Mouse (Mus musculus): ENCODE results near the gene Naaladl2.
"Not testable (repeated sequence)": the region's sequence is repeated elsewhere in the genome, so short reads cannot be mapped to it uniquely, and the experiment has no call there.

Naaladl2 gene

GRCm38 (mm10) chr3:24314658-24315297 is 829.3 kb downstream of the Naaladl2 start:
- TF ChIP-seq POU5F1 (IDR thresholded peaks at IDR 0.05; ENCODE audit: borderline replicate concordance, low read length) (no peak), NANOG (IDR thresholded peaks at IDR 0.05; ENCODE audit: borderline replicate concordance, low read length) (no peak), CTCF (conservative IDR thresholded peaks at IDR 0.05; ENCODE audit: low read length) (no peak)
- H3K36me3 ChIP-seq (ENCODE audit: insufficient read depth, low read length), result no peaks in the 10 kb centered on the region
- no peak overlapping the region for H3K4me3 ChIP-seq (replicated peaks; ENCODE audit: low read length)
- H3K27me3 ChIP-seq (ENCODE audit: insufficient read depth, low read length), result no peaks in the 10 kb centered on the region
- no peaks in the 10 kb centered on the region for H3K9me3 ChIP-seq (ENCODE audit: low read length)
- H3K4me1 ChIP-seq (replicated peaks; ENCODE audit: low read depth, low read length), result no peaks in the 10 kb centered on the region

GRCm38 (mm10) chr3:24225418-24225817 is 918.6 kb downstream of the Naaladl2 start:
- no peak overlapping the region for H3K4me3 ChIP-seq (replicated peaks; ENCODE audit: low read length)
- TF ChIP-seq POU5F1 (IDR thresholded peaks at IDR 0.05; ENCODE audit: borderline replicate concordance, low read length), result no peak
- TF ChIP-seq CTCF (conservative IDR thresholded peaks at IDR 0.05; ENCODE audit: low read length), result no peak
- no peak for TF ChIP-seq NANOG (IDR thresholded peaks at IDR 0.05; ENCODE audit: borderline replicate concordance, low read length)
- no peaks in the 10 kb centered on the region for H3K4me1 ChIP-seq (replicated peaks; ENCODE audit: low read depth, low read length)
- H3K27me3 ChIP-seq (ENCODE audit: insufficient read depth, low read length), result no peaks in the 10 kb centered on the region
- no peaks in the 10 kb centered on the region for H3K36me3 ChIP-seq (ENCODE audit: insufficient read depth, low read length)
- H3K9me3 ChIP-seq (ENCODE audit: low read length), result no peaks in the 10 kb centered on the region

GRCm38 (mm10) chr3:24217476-24217875 is 926.6 kb downstream of the Naaladl2 start:
- Histone ChIP-seq H3K9me3 (ENCODE audit: low read length) (no peaks in the 10 kb centered on the region), H3K36me3 (ENCODE audit: insufficient read depth, low read length) (no peaks in the 10 kb centered on the region), H3K4me1 (replicated peaks; ENCODE audit: low read depth, low read length) (no peaks in the 10 kb centered on the region), H3K27me3 (ENCODE audit: insufficient read depth, low read length) (no peaks in the 10 kb centered on the region), H3K4me3 (replicated peaks; ENCODE audit: low read length) (no peak overlapping the region)
- TF ChIP-seq NANOG (IDR thresholded peaks at IDR 0.05; ENCODE audit: borderline replicate concordance, low read length), result no peak
- TF ChIP-seq POU5F1 (IDR thresholded peaks at IDR 0.05; ENCODE audit: borderline replicate concordance, low read length), result no peak
- TF ChIP-seq CTCF (conservative IDR thresholded peaks at IDR 0.05; ENCODE audit: low read length), result 0 out of 2 replicates have a peak, but pooled peaks have one; percentile 13

- Histone ChIP-seq H3K4me1 (replicated peaks; ENCODE audit: low read depth, low read length) (no peaks in the 10 kb centered on the region), H3K4me3 (replicated peaks; ENCODE audit: low read length) (no peak overlapping the region), H3K9me3 (ENCODE audit: low read length) (no peaks in the 10 kb centered on the region), H3K36me3 (ENCODE audit: insufficient read depth, low read length) (no peaks in the 10 kb centered on the region), H3K27me3 (ENCODE audit: insufficient read depth, low read length) (no peaks in the 10 kb centered on the region)
- TF ChIP-seq CTCF (conservative IDR thresholded peaks at IDR 0.05; ENCODE audit: low read length) (no peak), NANOG (IDR thresholded peaks at IDR 0.05; ENCODE audit: borderline replicate concordance, low read length) (no peak), POU5F1 (IDR thresholded peaks at IDR 0.05; ENCODE audit: borderline replicate concordance, low read length) (no peak)
Measured at GRCm38 (mm10) chr3:24166531-24166930, 977.5 kb downstream of the Naaladl2 start.

GRCm38 (mm10) chr3:24163992-24164391 is 980.1 kb downstream of the Naaladl2 start:
- no peak overlapping the region for H3K4me3 ChIP-seq (replicated peaks; ENCODE audit: low read length)
- TF ChIP-seq NANOG (IDR thresholded peaks at IDR 0.05; ENCODE audit: borderline replicate concordance, low read length) (no peak), POU5F1 (IDR thresholded peaks at IDR 0.05; ENCODE audit: borderline replicate concordance, low read length) (no peak), CTCF (conservative IDR thresholded peaks at IDR 0.05; ENCODE audit: low read length) (no peak)
- no peaks in the 10 kb centered on the region for H3K4me1 ChIP-seq (replicated peaks; ENCODE audit: low read depth, low read length)
- 0 out of 2 replicates have a peak, but pooled peaks cover 2% of the 10 kb centered on the region for H3K9me3 ChIP-seq (ENCODE audit: low read length)
- no peaks in the 10 kb centered on the region for H3K27me3 ChIP-seq (ENCODE audit: insufficient read depth, low read length)
- H3K36me3 ChIP-seq (ENCODE audit: insufficient read depth, low read length), result no peaks in the 10 kb centered on the region

GRCm38 (mm10) chr3:24151086-24151815 is 992.8 kb downstream of the Naaladl2 start:
- H3K4me1 ChIP-seq (replicated peaks; ENCODE audit: low read depth, low read length), result peaks cover 18% of the 10 kb centered on the region
- H3K27me3 ChIP-seq (ENCODE audit: insufficient read depth, low read length); H3K4me3 ChIP-seq (replicated peaks; ENCODE audit: low read length); H3K36me3 ChIP-seq (ENCODE audit: insufficient read depth, low read length); H3K9me3 ChIP-seq (ENCODE audit: low read length): not testable (repeated sequence)
- TF ChIP-seq NANOG (IDR thresholded peaks at IDR 0.05; ENCODE audit: borderline replicate concordance, low read length), result peak; percentile 77

GRCm38 (mm10) chr3:24142808-24143207 is 1001.3 kb downstream of the Naaladl2 start:
- Histone ChIP-seq H3K9me3 (ENCODE audit: low read length) (no peaks in the 10 kb centered on the region), H3K4me1 (replicated peaks; ENCODE audit: low read depth, low read length) (no peaks in the 10 kb centered on the region), H3K36me3 (ENCODE audit: insufficient read depth, low read length) (no peaks in the 10 kb centered on the region), H3K4me3 (replicated peaks; ENCODE audit: low read length) (no peak overlapping the region), H3K27me3 (ENCODE audit: insufficient read depth, low read length) (no peaks in the 10 kb centered on the region)
- TF ChIP-seq POU5F1 (IDR thresholded peaks at IDR 0.05; ENCODE audit: borderline replicate concordance, low read length) (no peak), CTCF (conservative IDR thresholded peaks at IDR 0.05; ENCODE audit: low read length) (no peak), NANOG (IDR thresholded peaks at IDR 0.05; ENCODE audit: borderline replicate concordance, low read length) (no peak)

GRCm38 (mm10) chr3:24138002-24138401 is 1006.1 kb downstream of the Naaladl2 start:
- H3K4me3 ChIP-seq (replicated peaks; ENCODE audit: low read length), result no peak overlapping the region
- no peaks in the 10 kb centered on the region for H3K27me3 ChIP-seq (ENCODE audit: insufficient read depth, low read length)
- no peaks in the 10 kb centered on the region for H3K4me1 ChIP-seq (replicated peaks; ENCODE audit: low read depth, low read length)
- no peaks in the 10 kb centered on the region for H3K9me3 ChIP-seq (ENCODE audit: low read length)
- no peak for TF ChIP-seq POU5F1 (IDR thresholded peaks at IDR 0.05; ENCODE audit: borderline replicate concordance, low read length)
- TF ChIP-seq NANOG (IDR thresholded peaks at IDR 0.05; ENCODE audit: borderline replicate concordance, low read length), result no peak
- no peak for TF ChIP-seq CTCF (conservative IDR thresholded peaks at IDR 0.05; ENCODE audit: low read length)
- no peaks in the 10 kb centered on the region for H3K36me3 ChIP-seq (ENCODE audit: insufficient read depth, low read length)
